Mouse (Mus musculus) T-helper 1 cell (primary cell): ENCODE measurements around the gene Ank3.

ENCODE experiments used
- in situ Hi-C: fragments of 300-600 bp; cut with MboI, MseI; formaldehyde crosslinking; loops from one replicate; pipeline ENCODE4 v1.15.1; 2025; ENCODE audit warnings: high pct_unique_total_duplicates

Gene Ank3

GRCm38 (mm10) chr10:69919152-69919492 is 520.5 kb downstream of the Ank3 start:
- in situ Hi-C loops = no loop called here

- in situ Hi-C loops = no loop called here
These were observed 521.2 kb downstream of the Ank3 start for GRCm38 (mm10) chr10:69919746-69920145.

- in situ Hi-C loops = no loop called here
These were observed 523.5 kb downstream of the Ank3 start for GRCm38 (mm10) chr10:69922076-69922475.

- in situ Hi-C loops = no loop called here
These were observed 525.2 kb downstream of the Ank3 start for GRCm38 (mm10) chr10:69923801-69924200.

GRCm38 (mm10) chr10:69924321-69924720 is 525.7 kb downstream of the Ank3 start:
- in situ Hi-C loops = no loop called here

GRCm38 (mm10) chr10:69924845-69925244 is 526.3 kb downstream of the Ank3 start:
- in situ Hi-C loops = no loop called here

- in situ Hi-C loops = no loop called here
These were observed 526.9 kb downstream of the Ank3 start for GRCm38 (mm10) chr10:69925285-69926157.

GRCm38 (mm10) chr10:69926158-69926882 is 527.7 kb downstream of the Ank3 start:
- in situ Hi-C loops = no loop called here

- in situ Hi-C loops = no loop called here
These were observed 528.4 kb downstream of the Ank3 start for GRCm38 (mm10) chr10:69927012-69927411.

GRCm38 (mm10) chr10:69928358-69928757 is 529.8 kb downstream of the Ank3 start:
- in situ Hi-C loops = no loop called here

GRCm38 (mm10) chr10:69930503-69930902 is 531.9 kb downstream of the Ank3 start:
- in situ Hi-C loops = no loop called here

- in situ Hi-C loops = no loop called here
These were observed 538.0 kb downstream of the Ank3 start for GRCm38 (mm10) chr10:69936443-69937067.

- in situ Hi-C loops = no loop called here
These were observed 538.8 kb downstream of the Ank3 start for GRCm38 (mm10) chr10:69937291-69937921.

- in situ Hi-C loops = no loop called here
These were observed 540.6 kb downstream of the Ank3 start for GRCm38 (mm10) chr10:69939144-69939543.

- in situ Hi-C loops = no loop called here
These were observed 541.4 kb downstream of the Ank3 start for GRCm38 (mm10) chr10:69939966-69940365.

- in situ Hi-C loops = no loop called here
These were observed 542.4 kb downstream of the Ank3 start for GRCm38 (mm10) chr10:69941001-69941400.

- in situ Hi-C loops = no loop called here
These were observed 546.3 kb downstream of the Ank3 start for GRCm38 (mm10) chr10:69944845-69945244.

- in situ Hi-C loops = no loop called here
These were observed 547.3 kb downstream of the Ank3 start for GRCm38 (mm10) chr10:69945870-69946269.

GRCm38 (mm10) chr10:69946271-69946670 is 547.7 kb downstream of the Ank3 start:
- in situ Hi-C loops = no loop called here

- in situ Hi-C loops = no loop called here
These were observed 548.5 kb downstream of the Ank3 start for GRCm38 (mm10) chr10:69947093-69947492.

GRCm38 (mm10) chr10:69950236-69950918 is 551.8 kb downstream of the Ank3 start:
- in situ Hi-C loops = no loop called here

GRCm38 (mm10) chr10:69950919-69951236 is 552.3 kb downstream of the Ank3 start:
- in situ Hi-C loops = no loop called here
